Mouse (Mus musculus): ENCODE data around the gene Gabrb1. TPM values are rescaled to one million over a fixed set of nuclear protein-coding genes. Genes with fewer than 3 reads are reported as not detected.
"Not testable (repeated sequence)": the region's sequence is repeated elsewhere in the genome, so short reads cannot be mapped to it uniquely, and the experiment has no call there.

Gabrb1 gene
- polyA plus RNA-seq, 1 experiment, result 7.4 TPM

DNA sequence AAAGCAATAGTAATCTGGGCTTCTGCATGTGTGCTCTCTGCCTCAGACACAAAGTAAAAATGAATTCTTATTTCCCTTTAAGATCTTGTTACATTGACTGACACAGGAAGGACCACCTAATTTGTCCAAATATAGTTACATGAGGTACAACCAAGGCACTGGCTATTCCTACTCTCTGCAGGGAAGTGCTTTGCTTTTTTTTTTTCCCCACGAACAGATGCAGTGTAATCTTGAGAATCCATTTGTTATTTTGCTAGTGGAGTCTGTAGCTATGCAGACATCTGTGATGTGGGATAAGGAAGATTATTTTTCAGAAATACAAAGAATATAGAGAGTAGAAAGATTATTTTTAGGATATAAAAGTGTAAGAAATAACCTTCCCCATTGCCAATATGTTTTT lies 406.2 kb downstream of the Gabrb1 start:
- Histone ChIP-seq H3K4me1 (ENCODE audit: control insufficient read depth, insufficient read depth, low read length) (no peaks in the 10 kb centered on the region), H3K27ac (ENCODE audit: insufficient read depth, low read length) (no peak overlapping the region), H3K4me3 (ENCODE audit: insufficient read depth, low read length) (no peak overlapping the region)
- TF ChIP-seq CTCF (IDR thresholded peaks at IDR 0.05; ENCODE audit: borderline replicate concordance, insufficient read depth, low read length) (no peak), POLR2A (IDR thresholded peaks at IDR 0.05; ENCODE audit: low read depth, low read length) (no peak)

DNA sequence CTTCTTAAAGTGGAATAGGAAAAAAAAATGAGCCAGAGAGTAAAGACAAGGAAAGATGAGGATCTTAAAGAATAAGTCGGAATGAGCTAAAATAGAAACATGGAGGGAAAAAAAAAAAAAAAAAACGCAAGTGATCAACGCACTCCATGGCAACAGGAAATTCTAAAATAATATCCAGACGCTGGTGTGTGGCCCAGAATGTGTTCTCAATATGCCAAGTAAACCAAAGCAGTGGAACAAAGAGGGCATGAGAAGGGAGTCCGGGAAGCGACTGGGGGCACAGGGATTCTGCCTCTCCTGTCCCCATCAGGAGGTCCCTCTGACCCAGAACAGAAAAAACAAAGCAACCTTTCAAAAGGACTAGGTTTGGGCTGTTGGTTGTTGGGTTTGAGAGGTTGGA lies 410.9 kb downstream of the Gabrb1 start:
- Histone ChIP-seq H3K4me1 (ENCODE audit: control insufficient read depth, insufficient read depth, low read length) (no peaks in the 10 kb centered on the region), H3K27ac (ENCODE audit: insufficient read depth, low read length) (no peak overlapping the region)

DNA sequence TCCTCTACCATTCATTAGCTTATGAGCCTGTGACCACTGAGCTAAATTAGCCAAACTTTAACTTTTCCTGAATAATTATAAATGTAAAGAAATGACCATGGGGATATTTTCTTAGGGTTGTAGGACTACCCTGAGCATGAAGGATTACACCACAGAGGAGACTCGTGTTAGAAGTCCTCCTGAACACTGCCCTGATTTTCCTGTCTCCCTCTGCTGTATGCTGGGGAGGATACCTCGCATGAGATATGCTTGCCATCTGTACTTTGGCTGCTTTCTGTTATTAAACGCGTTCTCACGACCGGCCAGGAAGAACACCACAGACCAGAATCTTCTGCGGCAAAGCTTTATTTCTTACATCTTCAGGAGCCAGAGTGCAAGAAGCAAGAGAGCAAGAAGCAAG lies 411.5 kb downstream of the Gabrb1 start:
- not testable (repeated sequence) for H3K4me1 ChIP-seq (ENCODE audit: control insufficient read depth, insufficient read depth, low read length); H3K4me3 ChIP-seq (ENCODE audit: insufficient read depth, low read length); H3K27ac ChIP-seq (ENCODE audit: insufficient read depth, low read length)

More for the DNA sequence above, 410.9 kb downstream of the Gabrb1 start:
- H3K4me3 ChIP-seq (ENCODE audit: insufficient read depth, low read length), result no peak overlapping the region
- no peak for TF ChIP-seq CTCF (IDR thresholded peaks at IDR 0.05; ENCODE audit: borderline replicate concordance, insufficient read depth, low read length)
- TF ChIP-seq POLR2A (IDR thresholded peaks at IDR 0.05; ENCODE audit: low read depth, low read length), result no peak

DNA sequence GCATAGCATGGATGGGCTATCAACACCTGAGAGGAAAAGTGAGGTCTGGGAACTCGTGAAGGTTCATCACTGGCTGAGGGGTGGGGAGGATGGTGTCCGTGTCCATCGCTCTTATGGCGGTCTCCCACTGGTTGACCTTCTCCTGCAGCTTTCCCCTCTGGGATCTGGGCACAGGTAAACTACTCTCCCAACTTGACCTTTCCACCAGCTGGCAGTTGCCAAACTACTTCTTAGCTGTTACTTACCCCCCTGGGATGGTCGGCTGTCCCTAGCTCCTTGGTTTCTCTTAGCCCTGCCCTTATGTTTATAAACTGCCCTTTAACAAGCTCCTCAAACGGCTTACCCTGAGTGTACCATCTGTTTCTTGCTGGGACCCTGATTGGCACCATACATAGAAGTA lies 418.9 kb downstream of the Gabrb1 start:
- no peak overlapping the region for H3K4me3 ChIP-seq (ENCODE audit: insufficient read depth, low read length)
- TF ChIP-seq POLR2A (IDR thresholded peaks at IDR 0.05; ENCODE audit: low read depth, low read length) (no peak), CTCF (IDR thresholded peaks at IDR 0.05; ENCODE audit: borderline replicate concordance, insufficient read depth, low read length) (no peak)
- no peaks in the 10 kb centered on the region for H3K4me1 ChIP-seq (ENCODE audit: control insufficient read depth, insufficient read depth, low read length)
- no peak overlapping the region for H3K27ac ChIP-seq (ENCODE audit: insufficient read depth, low read length)

DNA sequence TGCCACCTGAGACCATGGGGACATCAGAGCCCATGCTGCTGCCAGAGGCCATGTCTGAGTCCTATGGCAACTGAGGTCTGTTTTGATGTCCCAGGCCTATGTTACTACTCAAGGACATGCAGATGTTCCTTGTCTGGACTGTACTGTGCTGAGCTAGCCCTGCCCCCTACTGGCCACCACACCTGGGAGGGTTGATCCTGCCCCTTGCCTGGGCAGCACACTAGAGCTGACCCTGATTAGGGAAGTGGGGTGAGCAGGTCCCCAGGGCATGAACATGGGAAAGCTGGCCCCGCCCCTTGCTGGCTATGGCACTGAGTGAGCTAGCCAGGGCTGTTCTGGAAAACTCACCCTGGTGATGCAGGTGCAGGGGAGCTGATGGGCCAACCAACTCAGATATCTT lies 428.6 kb downstream of the Gabrb1 start:
- H3K4me3 ChIP-seq (ENCODE audit: insufficient read depth, low read length), result no peak overlapping the region
- TF ChIP-seq POLR2A (IDR thresholded peaks at IDR 0.05; ENCODE audit: low read depth, low read length) (no peak), CTCF (IDR thresholded peaks at IDR 0.05; ENCODE audit: borderline replicate concordance, insufficient read depth, low read length) (no peak)
- no peak overlapping the region for H3K27ac ChIP-seq (ENCODE audit: insufficient read depth, low read length)
- H3K4me1 ChIP-seq (ENCODE audit: control insufficient read depth, insufficient read depth, low read length), result no peaks in the 10 kb centered on the region

DNA sequence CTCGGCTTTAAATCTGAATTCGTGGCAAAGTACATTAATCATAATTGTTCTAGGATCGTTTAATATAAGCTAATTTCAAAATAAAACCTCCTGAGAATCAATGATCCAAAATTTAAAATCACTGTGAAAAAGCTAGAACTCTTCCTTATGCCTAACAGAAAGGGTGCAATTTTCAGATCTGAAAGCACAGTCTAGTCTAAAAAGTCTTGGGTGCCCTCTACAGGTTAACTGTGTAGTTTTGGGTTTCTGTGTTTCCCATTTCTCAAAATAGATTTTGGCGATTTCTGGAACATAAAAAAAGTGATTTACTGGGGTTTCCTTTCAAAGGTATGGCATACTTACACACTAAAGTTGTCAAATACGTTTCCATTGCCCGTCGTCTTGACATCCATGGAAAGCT lies 436.7 kb downstream of the Gabrb1 start:
- Histone ChIP-seq H3K4me1 (ENCODE audit: control insufficient read depth, insufficient read depth, low read length) (no peaks in the 10 kb centered on the region), H3K27ac (ENCODE audit: insufficient read depth, low read length) (no peak overlapping the region), H3K4me3 (ENCODE audit: insufficient read depth, low read length) (no peak overlapping the region)
- TF ChIP-seq POLR2A (IDR thresholded peaks at IDR 0.05; ENCODE audit: low read depth, low read length) (no peak), CTCF (IDR thresholded peaks at IDR 0.05; ENCODE audit: borderline replicate concordance, insufficient read depth, low read length) (no peak)

DNA sequence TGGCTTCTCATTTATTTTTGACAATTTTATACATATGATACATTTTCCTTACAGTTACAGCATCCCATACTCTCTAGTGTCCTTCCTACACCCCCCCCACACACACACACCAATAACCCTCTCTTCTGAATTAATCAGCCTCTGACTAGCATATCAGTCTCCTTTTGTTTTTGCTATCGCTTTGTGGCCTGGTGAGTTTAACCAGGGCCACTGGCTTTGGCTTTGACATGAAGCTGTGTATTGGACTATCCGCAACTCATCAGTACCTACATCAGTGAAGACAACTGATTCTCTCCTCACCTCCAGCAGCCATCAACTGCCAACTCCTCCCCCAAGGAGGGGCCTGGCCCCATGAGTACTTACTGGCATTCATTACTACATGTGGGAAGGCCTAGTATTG lies 437.1 kb downstream of the Gabrb1 start:
- Histone ChIP-seq H3K4me1 (ENCODE audit: control insufficient read depth, insufficient read depth, low read length) (no peaks in the 10 kb centered on the region), H3K4me3 (ENCODE audit: insufficient read depth, low read length) (no peak overlapping the region), H3K27ac (ENCODE audit: insufficient read depth, low read length) (no peak overlapping the region)
- no peak for TF ChIP-seq POLR2A (IDR thresholded peaks at IDR 0.05; ENCODE audit: low read depth, low read length)
- TF ChIP-seq CTCF (IDR thresholded peaks at IDR 0.05; ENCODE audit: borderline replicate concordance, insufficient read depth, low read length), result no peak

DNA sequence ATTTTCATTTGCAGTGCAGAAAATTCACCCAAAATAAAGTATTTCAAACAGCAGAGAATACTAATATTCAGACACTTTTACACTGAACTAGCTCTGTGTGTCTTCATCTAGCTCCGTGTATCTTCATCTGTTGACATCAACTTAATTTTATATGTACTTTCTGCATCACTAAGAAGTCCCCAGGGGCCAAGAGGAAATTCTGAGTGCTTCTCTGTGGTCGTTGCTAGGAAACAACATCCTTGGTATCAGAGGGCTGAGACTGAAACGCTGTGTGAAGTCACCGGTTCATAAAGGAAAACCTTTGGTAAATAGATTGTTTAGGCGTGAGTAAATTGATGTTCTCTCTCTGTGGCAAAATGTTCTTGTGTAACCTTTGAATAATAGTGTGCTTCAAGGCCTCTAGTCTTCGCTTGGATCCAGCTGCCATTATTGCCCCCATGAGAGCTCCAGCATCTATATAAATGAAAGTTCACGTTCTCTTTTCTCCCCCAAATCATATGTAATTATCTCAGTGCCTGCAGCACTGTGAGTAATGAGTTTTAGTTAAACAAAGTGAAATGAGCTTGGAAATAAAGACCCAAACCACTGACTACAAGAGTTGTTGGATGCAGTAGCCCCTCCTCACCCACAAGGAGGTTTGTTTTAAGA lies 446.5 kb downstream of the Gabrb1 start:
- no peak for TF ChIP-seq CTCF (IDR thresholded peaks at IDR 0.05; ENCODE audit: borderline replicate concordance, insufficient read depth, low read length)
- no peak for TF ChIP-seq POLR2A (IDR thresholded peaks at IDR 0.05; ENCODE audit: low read depth, low read length)

DNA sequence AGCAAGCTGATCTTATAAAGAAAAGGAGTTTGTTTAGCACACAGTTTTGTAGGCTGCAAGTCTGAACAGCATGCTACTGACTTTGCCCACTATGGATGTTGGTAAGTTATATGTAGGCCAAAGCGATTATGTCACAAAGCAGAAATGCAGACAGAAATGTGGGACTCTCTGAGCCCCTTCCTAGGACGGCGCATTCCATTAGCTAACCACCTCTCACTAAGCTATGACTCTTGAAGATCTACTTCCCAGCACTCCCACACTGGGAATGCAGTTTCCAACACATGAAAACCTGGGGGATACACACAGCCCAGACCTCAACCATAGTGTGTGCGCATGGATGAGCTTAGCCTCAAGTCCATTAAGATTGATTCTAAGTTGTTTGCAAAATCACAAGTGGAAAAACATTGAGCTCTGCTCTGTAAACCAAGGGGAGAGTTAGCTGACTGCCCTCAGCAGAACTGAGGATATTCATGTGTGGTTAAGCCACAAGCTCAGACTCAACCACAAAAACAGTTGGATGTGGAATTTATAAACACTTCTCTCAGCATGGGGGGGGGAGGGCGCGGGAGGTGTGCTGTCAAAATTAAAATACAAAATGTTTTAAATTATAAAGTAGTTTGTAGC lies 464.6 kb downstream of the Gabrb1 start:
- Histone ChIP-seq H3K4me1 (ENCODE audit: control insufficient read depth, insufficient read depth, low read length) (0 out of 2 replicates have a peak, but pooled peaks cover 5% of the 10 kb centered on the region), H3K27ac (ENCODE audit: insufficient read depth, low read length) (no peak overlapping the region), H3K4me3 (ENCODE audit: insufficient read depth, low read length) (no peak overlapping the region)
- TF ChIP-seq CTCF (IDR thresholded peaks at IDR 0.05; ENCODE audit: borderline replicate concordance, insufficient read depth, low read length) (no peak), POLR2A (IDR thresholded peaks at IDR 0.05; ENCODE audit: low read depth, low read length) (no peak)

More for the DNA sequence above, 446.5 kb downstream of the Gabrb1 start:
- Histone ChIP-seq H3K27ac (ENCODE audit: insufficient read depth, low read length) (no peak overlapping the region), H3K4me3 (ENCODE audit: insufficient read depth, low read length) (no peak overlapping the region), H3K4me1 (ENCODE audit: control insufficient read depth, insufficient read depth, low read length) (no peaks in the 10 kb centered on the region)

DNA sequence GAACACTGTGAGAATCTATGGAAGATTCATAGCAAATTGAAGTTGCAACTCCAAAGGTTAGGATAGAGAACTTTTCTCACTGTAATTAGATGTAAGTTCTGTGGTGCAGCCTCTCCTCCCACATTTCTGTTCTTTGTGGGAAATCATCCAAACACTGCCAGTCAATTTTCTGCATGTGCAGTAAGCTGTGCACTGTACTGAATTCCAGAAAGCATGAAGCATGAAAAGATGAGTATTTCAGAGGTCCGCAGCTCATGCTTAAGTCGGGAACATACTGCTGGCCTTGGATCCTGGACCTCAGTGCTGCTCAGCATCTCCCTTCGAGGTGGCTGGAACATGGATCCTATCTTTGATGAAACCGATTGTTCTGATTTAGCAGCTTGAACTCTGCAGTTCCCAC lies 468.8 kb downstream of the Gabrb1 start:
- Histone ChIP-seq H3K4me1 (ENCODE audit: control insufficient read depth, insufficient read depth, low read length) (0 out of 2 replicates have a peak, but pooled peaks cover 5% of the 10 kb centered on the region), H3K27ac (ENCODE audit: insufficient read depth, low read length) (no peak overlapping the region), H3K4me3 (ENCODE audit: insufficient read depth, low read length) (no peak overlapping the region)
- no peak for TF ChIP-seq CTCF (IDR thresholded peaks at IDR 0.05; ENCODE audit: borderline replicate concordance, insufficient read depth, low read length)
- TF ChIP-seq POLR2A (IDR thresholded peaks at IDR 0.05; ENCODE audit: low read depth, low read length), result no peak
